Mouse (Mus musculus) kidney, adult 9 months (tissue): ENCODE results near the gene Jph4.
A peak's percentile ranks its signal among the peaks of the same experiment; 100 is the strongest.

ENCODE experiments used
- DNase-seq: peaks from one replicate; pipeline ENCODE4 v3.0.0; 2022

The Jph4 gene

GRCm38 (mm10) chr14:55116425-55117200 is at the start of gene Jph4:
Jph4 (minus strand) TSS chr14:55116935.
- no peak for DNase-seq

GRCm38 (mm10) chr14:55164172-55164806 is 47.6 kb upstream of the Jph4 start:
- DNase-seq: no peak

DNA sequence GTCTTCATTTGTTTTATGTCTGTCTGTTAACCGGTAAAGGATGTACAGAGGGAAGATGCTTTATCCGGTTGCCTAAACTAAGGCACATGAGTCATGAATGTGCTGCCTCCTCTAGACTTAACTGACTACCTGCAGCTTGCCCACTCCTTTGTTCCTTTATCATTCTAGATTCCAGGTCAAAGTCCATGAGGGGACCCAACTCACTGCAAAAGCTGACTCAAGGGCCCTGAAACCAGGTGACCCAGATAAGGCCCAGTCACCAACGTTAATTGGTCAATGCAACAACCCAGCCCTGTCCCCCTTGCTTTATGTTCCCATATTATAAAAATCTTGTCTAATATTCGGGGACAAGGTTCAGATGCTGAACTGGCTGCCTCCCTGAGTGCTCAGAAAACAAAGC is 45.4 kb upstream of the Jph4 start:
- DNase-seq: no peak

- DNase-seq: peak; percentile 71
These were observed 44.4 kb upstream of the Jph4 start for GRCm38 (mm10) chr14:55161098-55161634.

DNA sequence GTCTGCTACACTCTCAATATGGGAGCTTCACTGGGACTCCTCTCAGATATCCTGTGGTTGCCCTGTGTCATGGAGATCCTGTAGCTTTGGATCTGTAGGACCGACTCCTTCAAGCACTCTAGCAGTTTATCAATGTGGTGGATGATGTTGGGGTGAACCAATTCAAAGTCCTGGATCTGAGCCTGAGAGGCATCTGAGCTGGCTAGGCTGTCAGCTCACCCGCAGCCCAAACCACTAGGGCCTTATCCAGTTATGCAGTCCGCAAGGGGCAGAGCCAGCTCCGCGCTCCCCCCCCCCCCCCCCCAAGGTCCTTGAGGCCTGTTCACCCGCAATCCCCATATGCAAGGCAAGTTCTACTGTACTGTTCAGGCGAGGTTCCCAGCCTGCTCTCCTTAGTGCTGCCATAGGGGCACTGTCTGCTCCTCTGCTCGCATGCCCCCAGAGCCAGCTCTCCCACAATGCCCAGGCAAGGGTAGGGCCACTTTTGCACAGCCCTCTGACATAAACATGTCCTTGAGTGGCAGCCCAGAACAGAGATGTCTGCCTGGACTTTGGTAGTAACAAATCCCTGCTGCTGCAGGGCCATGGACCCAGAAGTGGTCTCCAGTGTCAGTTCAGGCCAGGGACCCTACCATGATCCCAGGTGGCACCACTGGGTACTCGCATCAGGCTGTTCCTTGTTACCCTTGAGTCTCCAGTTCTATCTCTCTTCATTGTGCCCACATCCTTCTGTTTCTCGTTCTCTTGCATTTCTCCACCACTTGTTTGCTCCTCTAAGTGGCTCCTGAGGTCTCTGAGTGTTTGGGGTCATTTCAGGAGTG is 43.7 kb upstream of the Jph4 start:
- DNase-seq: no peak

DNA sequence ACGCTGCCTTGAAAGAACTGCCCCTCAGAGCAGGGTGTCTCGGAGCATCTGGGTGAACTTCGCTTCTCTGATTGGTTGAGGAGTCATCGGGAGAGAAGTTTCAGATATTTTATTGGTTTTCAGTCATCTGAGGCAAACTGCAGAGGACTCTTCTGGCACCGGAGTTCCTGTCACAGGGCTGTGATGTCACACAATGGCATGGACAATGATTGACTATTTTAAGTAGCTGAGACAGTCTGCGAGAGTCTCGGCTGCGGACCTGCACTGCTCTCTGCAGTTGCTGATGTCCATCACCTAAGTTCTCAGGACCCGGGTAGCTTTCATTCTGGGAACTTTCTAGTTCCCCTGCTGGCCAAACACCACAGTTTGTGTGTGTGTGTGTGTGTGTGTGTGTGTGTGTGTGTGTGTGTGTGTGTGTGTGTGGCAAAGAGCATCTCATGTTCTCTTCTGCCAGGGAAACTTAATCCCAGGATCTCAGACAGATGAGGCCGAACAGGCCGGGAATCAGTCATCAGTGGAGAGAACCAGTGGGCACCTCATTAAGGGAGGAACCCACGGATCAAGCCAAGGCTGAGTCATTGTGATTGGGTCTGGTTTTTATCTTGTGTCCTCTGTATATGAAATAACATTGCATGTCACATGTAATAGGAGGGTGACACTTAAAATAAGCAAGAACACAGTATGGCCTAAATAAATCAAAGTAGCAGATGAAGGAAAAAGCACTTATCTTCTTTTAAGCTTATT is 40.8 kb upstream of the Jph4 start:
- DNase-seq: peak; percentile 38

DNA sequence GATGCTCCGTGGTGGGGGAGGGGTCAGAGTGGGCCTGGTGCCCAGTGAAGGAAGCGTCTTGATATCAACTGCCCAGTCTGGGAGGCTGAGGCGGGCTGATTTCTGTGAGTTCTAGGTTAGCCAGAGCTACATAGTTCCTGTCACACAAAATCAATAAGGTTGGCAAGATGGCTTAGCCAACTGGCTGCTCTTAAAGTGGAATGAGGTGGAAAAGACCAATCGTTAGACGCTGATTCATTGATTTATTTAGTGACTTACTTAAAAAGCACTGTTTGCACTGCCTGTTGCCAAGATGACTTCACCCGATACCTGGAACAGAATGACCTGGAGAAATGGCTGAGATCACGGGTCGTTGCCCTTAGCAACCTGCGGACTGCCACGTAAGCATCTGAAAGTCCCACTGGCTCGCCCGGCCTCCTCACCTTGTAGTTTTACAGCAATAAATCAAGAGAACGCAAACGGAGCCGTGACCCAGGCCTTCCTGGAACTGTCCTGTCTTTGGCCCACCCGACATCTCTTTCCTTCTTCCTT is 36.3 kb upstream of the Jph4 start:
- peak; percentile 49 for DNase-seq

GRCm38 (mm10) chr14:55152174-55152573 is 35.4 kb upstream of the Jph4 start:
- no peak for DNase-seq

GRCm38 (mm10) chr14:55150985-55151384 is 34.2 kb upstream of the Jph4 start:
- DNase-seq: no peak

DNA sequence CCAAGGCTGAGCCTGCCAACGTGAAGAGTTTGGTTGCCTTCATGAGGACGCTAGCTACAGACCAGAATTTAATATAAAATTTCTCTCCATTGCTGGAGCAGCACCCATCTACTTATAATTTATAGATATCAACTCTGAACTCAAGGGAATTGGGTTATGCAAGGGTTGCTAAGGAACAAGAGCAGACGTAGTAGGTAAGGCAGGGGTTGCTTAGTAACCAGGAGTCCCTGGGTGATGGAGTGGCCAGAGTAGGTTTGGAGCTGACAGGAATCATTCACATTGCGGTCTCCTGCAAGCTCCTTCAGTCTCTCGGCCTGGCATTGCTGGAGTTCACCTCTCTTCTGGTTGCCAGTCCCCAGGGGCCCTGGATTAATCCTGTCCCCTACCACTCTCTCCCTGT is 32.3 kb upstream of the Jph4 start:
- no peak for DNase-seq

GRCm38 (mm10) chr14:55148363-55148915 is 31.7 kb upstream of the Jph4 start:
- DNase-seq: peak; percentile 42

GRCm38 (mm10) chr14:55146829-55147401 is 30.2 kb upstream of the Jph4 start:
- DNase-seq: peak; percentile 14

DNA sequence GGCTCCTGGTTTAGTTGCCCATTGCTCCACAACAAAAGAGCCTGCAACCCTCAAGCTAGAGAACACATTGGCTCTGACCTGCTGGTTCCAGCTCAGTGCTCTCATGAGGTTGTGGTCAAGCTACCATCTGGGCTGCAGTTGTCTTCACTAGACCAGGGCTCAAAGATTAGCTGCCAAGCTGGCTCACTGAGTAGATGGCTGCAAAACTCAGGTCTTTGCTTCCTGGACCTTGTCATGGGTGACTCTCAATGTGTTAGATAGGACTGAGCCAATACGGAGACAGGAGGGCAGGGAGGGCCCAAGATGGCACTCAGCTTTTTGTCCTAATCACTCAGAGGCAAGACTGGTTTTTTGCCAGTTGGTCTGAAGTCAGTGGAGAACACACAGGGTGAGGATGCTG is 29.6 kb upstream of the Jph4 start:
- no peak for DNase-seq

DNA sequence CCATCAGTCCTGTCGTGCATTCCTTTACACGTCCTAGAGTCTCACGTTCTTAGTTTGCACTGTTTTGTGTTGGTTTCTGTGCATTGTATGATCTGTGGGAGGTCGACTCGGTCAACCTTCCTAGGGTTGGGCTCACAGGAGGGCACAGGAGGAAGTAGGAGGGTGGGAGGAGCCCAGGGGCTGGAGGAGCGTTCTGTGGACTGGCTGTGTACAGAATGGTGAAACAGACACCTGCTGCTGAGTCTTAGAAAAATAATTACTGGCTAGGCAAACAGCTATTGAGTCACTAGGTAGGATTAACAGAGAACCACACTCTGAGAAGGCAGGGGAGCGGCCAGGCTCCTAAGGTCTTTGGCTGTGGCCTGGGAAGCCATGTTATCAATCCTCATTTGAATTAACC is 22.6 kb upstream of the Jph4 start:
- no peak for DNase-seq

DNA sequence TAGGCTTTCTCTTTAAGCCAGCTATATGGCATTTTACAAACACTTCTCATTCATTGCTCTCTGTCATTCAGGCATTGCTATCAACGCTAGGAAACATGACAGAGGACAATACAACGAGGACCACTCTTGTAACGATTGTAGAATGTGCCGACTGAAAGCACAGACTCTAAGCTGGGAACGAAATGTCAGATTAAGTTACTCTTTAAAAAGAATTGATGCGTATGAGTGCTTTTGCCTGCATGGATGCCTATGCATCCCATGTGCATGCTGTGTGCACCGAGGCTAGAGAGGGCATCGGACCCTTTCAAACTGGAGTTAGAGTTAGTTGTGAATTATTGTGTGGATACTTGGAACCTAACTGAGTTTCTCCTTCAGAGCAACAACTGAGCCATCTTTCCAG is 18.9 kb upstream of the Jph4 start:
- DNase-seq: no peak

DNA sequence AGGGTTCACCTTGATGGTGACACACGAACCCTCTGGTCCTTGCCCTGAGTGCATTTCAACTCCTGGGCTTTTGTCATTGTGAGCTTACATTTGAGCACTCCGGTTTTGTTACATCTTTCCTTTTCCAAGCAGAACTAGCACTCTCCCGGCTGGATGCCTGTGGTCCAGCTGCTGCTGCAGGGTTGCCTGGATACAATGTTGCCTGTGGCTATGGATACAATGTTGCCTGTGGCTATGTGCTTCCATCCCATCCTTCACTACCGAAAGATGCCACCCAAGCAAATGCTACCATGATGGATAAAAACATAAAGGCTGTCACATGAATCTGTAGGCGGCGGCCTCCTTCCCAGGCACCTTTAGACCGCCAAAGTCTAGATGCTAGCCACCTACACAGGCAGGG is 9.8 kb upstream of the Jph4 start:
- no peak for DNase-seq

- DNase-seq: no peak
These were observed 9.0 kb upstream of the Jph4 start for GRCm38 (mm10) chr14:55125711-55126110.

DNA sequence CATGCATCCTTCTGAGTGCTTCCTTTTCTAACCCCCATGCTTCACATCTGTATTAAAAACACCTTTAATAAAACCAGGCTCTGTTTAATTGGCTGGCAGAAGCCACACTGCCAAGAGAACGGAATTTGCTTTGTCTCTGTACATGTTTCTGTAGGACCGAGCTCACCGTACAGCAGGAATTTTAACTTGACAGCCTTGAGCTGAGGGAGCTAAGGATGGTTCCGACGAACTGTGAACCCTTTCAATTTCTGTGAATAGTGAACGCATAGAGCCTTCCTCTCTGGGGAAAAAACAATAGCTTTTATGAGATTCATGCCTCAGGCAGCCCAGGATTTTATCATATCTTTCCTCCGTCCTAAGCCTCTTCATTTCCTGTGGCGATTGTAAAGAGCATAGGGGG is 5.6 kb upstream of the Jph4 start:
- no peak for DNase-seq

GRCm38 (mm10) chr14:55121947-55122346 is 5.2 kb upstream of the Jph4 start:
- peak; percentile 85 for DNase-seq

- DNase-seq: no peak
These were observed 2.8 kb upstream of the Jph4 start for GRCm38 (mm10) chr14:55119421-55120134.

GRCm38 (mm10) chr14:55118852-55119251 is 2.1 kb upstream of the Jph4 start:
- DNase-seq: no peak
